Mouse (Mus musculus) kidney, postnatal 25 days (tissue): ENCODE measurements at regions not wholly inside any gene's neighbourhood (a gene's known extent, or its start where the extent isn't known, plus 50 kb on each side); places are given as distances from the start of the nearest gene placed in this dataset.

Source experiments
- DNase-seq, 2 experiments: peaks; one replicate each; pipeline ENCODE4 v3.0.0; 2021; ENCODE audit warnings: mixed read lengths in 2 of 2

DNA sequence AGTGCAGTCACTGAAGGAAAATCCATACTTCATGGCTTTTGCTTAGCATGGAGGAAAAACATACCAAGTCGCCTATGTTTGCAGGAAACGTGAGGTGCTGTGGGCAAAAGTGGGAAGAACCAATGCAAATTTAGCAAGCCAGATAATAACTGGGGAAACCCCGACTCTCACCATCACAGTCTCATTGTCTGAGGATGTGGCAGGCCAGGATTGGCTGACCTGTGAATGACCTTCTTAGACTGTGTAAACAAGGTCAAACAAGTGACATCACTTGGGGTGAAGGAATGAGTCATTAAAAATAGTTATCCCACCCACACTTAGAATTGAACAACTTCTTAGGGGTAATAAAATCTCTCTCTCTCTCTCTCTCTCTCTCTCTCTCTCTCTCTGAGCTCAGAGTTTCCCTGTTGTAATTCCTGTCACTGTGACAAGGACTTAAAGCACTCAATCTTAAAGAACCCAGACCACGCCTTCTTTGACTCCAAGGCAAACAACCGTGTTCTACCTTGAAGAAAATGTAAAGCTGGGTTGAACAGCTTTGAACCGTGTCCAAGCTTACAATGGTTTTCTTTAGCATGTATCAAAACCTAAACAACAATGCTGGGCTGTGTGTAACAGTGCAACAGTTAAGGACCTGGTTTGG is 142.0 kb downstream of the Sp3 start:
- peak in 1 of 2 experiments; percentile 41 for DNase-seq

- no peak for DNase-seq
These were observed 140.6 kb downstream of the Sp3 start for GRCm38 (mm10) chr2:72839673-72840072.

GRCm38 (mm10) chr2:72841367-72841766 is 138.9 kb downstream of the Sp3 start:
- no peak for DNase-seq

DNA sequence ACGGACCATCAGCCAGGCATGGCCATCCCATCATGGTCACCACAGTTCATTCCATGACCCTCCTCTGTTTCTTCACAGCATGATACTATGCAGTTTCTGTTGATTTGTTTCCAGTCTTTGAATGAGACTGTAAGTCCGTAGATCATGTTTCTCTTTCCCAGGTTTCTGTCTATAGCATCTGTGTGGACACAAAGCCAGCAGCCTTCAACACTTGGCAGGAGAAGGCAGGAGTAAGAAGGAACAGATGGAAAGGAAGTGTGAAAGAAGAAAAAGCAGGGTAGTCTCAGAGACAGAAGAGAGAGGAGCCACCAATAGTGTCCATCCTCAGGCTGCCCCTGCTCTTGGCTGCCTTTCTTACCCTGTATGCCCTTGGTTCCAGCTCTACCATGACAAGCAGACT is 136.6 kb downstream of the Sp3 start:
- no peak for DNase-seq

DNA sequence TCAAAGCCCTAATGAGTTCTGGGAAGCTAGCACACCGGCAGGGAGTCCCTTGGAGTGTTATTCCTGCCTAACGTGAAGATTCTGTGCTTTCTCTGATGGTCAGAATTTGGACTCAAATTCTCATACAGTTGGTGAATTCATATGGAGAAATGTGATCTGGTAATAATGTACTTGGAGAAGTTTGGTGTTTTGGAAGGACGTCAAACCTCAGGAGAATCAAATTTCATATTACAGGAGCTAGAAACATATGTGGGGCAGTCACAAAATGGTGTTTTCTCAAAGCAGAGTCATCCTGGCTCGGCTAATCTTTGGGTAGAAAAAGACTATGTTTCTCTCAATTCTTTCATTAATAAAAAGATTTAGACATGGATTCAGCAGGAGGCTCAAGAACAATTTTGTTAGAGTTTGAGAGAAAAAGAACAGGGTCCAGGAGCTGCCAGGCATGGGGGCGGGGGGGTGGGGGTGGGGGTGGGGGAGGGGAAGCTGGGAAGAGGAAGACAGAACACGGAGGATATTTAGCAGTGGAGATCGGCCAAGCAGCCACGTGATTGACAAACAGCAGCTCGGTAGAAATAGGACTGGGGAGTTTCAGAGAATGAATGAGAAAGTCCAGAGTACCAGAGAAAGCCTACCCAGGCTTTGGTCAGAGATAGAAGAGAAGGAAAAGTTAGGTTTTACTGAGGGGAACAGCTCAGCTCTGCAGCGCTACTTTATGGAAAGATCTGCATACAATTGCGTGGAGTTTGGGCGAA is 130.6 kb downstream of the Sp3 start:
- no peak for DNase-seq

GRCm38 (mm10) chr2:72852509-72852908 is 127.7 kb downstream of the Sp3 start:
- no peak for DNase-seq

- no peak for DNase-seq
These were observed 124.8 kb downstream of the Sp3 start for GRCm38 (mm10) chr2:72855276-72855970.

GRCm38 (mm10) chr2:72855971-72856755 is 124.1 kb downstream of the Sp3 start:
- DNase-seq, result no peak

GRCm38 (mm10) chr2:72857377-72857776 is 122.9 kb downstream of the Sp3 start:
- DNase-seq, result no peak

DNA sequence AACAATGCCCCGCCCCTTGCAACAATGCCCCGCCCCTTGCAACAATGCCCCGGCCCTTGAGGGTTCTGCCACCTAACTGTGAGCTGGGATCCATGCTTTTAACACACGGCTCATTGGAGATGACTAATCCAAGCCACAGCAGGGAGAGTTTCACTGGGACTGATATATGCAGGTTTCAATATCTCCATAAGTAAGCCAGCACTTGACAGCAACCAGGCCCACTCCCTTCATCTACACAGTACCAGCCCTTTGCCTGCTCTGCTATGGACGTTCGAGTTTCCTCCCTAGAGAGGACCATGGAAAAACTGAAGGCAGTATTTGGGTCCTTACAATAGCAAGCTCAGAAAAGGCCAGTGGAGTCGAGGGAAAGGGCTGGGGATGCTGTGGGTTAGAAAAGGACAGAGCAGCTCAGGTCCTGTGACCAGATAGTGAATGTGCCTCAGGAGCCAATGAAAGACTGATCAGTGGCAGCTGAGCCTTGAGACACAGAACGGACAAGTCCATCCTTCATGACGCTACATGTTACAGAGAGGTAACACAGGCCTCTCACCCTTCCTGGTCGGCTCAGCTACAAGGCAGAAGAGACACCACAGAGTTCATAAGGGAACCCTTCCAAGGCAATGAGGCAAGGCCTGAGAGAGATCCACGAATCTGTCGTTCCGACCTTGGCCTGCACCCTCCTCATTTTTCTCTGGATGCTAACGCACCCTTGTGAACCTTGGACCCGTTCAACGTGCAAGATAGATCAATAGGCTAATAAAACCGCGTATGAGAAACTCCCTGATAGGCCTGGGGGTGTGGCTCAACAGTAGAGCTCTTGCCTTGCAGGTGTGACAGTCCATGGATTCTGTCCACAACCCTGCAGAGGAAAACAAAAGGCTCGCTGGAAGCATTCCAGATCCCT is 114.5 kb downstream of the Sp3 start:
- no peak for DNase-seq

- DNase-seq, result no peak
These were observed 113.9 kb downstream of the Sp3 start for GRCm38 (mm10) chr2:72866366-72866688.

DNA sequence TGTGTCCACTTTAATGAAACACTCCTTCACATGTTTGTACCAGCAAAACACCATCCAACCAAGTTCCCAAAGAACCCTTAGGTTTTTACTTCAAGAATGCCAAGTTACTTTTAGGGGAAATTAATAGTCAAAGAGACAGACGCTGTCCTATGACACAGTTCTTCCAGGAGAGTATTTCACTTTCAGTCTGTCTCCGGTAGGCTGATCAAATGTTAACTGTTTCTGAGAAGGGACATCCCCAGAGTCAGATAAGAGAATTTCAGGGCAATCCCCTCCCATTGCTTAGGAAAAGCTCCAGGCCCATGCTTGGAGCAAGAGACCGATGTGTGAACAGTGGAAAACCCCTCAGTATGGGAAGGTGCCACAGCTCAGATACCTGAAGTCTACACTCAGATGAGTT is 112.1 kb downstream of the Sp3 start:
- DNase-seq, result no peak

DNA sequence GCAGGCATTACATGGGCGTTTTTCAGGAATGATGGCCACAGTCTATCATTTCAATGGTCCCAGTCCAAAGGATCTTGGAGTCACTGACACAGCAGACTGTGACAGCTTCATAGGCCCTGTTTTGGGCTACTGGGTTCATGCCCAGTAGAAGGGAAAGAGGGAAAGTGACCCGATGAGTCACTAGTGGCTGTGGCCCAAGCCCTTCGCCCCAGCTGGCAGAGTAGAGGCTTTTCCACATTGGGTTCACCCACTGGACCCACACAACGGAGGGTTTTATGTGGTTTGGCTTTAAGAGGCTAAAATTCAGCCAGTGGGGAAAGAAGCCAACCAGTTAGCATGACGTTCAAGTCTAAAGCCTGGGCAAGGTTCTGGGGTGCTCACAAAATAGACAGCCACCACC is 108.4 kb downstream of the Sp3 start:
- peak; percentile 14 to 73 for DNase-seq

DNA sequence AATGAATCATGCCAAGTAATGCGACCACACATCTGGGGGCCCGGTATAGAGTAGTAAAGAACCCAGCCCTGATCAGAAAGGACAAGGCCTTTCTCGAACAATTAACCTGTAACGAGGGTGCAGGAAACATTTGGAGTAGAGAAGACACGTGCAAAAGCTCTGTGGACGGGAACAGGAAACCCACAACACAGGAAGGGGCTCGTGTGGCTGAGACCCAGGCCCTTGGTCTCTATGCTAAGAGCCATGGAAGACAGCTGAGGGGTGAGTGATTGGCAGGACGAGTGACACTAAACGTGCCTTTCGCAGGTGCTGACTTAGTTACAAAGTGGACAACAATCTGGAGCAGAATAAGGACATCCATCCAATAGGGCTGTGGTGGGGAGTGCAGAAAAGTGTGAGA is 106.3 kb downstream of the Sp3 start:
- no peak for DNase-seq

DNA sequence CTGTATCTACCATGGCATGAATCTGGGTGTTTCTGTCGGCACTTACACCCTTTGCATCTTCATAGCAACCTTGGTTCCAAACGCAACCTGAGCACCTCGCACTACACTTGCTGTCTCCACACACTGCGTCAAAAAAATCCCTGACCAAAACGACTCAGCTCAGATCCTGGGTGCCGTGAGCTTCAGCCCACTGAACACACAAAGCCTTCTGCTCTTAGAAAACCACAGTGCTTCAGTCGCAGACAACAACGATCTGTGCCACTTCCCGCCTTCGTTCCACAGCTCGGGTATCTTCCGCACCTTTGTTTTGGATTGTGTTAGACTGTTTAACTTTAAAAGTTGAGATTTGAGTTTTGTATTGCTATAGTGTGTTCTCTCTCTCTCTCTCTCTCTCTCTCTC is 105.7 kb downstream of the Sp3 start:
- DNase-seq, result no peak

DNA sequence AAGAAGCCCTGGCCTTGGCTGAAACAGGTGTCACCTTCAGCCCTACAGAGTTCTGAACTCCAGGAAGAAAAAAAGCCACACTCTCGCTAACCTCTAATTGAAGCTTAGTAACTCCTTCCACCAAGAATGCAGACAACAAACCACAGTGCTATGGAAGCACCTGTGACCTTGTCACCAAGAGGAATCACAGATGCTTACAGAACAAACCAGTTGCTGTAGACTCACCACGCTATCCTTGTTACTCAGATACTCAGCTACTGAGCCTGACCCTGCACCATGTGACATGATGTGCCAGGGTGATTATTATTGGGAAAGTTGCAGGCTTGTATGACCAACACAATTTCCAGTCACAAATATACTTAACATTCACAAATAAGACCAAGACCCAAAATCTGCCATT is 104.6 kb downstream of the Sp3 start:
- no peak for DNase-seq

DNA sequence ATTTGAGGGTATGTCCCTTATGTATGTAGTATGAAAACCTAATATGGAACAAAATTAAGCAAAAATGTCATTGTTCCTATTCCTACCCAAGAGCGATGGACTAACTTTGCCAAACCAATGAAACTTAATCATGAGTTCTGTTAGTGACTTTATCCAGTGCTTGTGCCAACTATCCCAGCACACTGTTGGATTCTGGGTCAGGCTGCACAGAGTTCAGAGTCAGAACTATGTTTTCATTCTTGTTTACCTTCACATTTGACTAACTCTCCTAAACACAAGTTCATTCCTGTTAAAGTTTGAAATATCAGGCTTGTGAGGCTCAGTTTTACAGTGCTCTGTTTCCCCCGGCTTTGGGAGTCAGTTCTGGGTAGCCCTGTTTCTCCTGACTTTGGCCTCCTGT is 100.2 kb downstream of the Sp3 start:
- DNase-seq, result peak; percentile 16 to 54

DNA sequence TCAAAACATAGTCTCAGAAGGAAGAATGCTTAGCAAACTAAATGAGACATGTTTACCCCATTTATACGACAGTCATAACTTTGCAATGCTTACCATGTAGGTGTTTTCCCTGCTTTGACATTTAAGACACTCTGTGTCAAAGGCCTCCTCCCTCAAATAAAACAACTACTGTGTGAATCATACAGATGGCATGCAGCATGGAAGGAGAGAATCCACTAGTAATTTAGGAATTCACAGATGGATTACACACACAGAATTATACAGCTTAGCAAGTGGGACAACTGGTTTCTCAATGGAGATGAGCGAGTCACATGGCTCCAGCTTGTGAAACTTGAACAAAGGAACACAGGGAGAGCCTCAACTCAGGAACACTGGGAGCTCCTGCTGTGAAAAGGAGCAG is 98.7 kb downstream of the Sp3 start:
- no peak for DNase-seq

DNA sequence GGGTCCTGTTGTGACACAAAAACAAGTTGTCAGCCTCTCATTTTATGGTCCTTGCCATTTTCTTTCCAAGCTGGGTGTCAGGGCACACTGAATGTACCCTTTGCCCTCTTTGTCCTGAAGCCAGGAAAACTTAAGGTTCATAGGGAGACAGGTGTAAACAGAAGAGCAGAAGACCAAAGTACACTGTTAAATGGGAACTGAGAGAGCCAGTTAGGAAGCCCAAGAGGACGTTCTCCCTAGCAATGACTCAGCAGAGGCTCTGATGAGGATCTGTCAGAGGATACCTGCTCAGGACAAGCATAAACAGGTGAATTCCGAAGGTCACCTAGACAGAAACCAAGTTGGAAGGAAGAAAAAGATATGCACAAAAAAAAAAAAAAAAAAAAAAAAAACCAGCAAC is 94.0 kb downstream of the Sp3 start:
- peak; percentile 50 to 68 for DNase-seq
